25 mouse cellular contexts compared by ENCODE assay signal in the genomic region with DNA sequence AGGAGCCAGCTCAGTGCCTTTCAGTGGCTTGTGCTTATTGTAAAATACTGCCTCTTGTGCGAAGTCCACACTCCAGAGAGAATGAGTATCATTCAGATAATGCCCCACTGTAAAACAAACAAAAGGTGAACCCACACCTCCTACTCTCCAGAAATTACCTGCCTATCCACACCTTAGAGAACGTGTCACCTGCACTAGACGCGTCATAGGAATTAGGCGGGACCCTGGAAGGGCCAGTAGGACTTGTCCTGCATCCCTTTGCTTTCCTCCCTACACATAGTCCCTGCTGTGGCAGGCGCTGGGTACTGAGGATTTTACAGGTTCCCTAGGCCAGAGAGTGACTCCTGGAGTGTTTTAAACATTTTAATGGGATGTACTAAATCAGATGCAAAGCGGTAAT. TPM values are rescaled to one million over a fixed set of nuclear protein-coding genes. Genes with fewer than 3 reads are reported as not detected.
DNase-seq lines count a peak whose midpoint lies in the region; ATAC-seq and TF ChIP-seq lines count a peak whose summit lies in the region.
"Had no signal": no experiment of that assay in that cellular context is flagged by ENCODE, and none has a peak within 500 bp of the region (broad histone marks: within the 10 kb centered on the region; RNA-seq: fewer than 3 reads in every experiment).

Gene Abca12, minus strand, starts transcription at position 101 of the 400 bp plus-strand sequence.

- 84% methylated on average over 7 of the region's 7 CpGs for WGBS in embryonic facial prominence, embryonic 13.5 days
- 82% methylated on average over 7 of the region's 7 CpGs for WGBS in embryonic facial prominence, embryonic 10.5 days
- WGBS in intestine, embryonic 15.5 days = 76% methylated on average over 7 of the region's 7 CpGs
- 59% methylated on average over 7 of the region's 7 CpGs for WGBS in intestine, postnatal 0 days
- 76% methylated on average over 7 of the region's 7 CpGs for WGBS in embryonic facial prominence, embryonic 15.5 days

- no peak for ATAC-seq in embryonic facial prominence, embryonic 13.5 days (ENCODE audit: insufficient number of reproducible peaks, insufficient read depth, low FRiP score, low TSS enrichment, low read depth)
- peak; percentile 62 for ATAC-seq in intestine, embryonic 15.5 days
- no peak for ATAC-seq in intestine, postnatal 0 days
- no peak for ATAC-seq in embryonic facial prominence, embryonic 15.5 days (ENCODE audit: insufficient number of reproducible peaks, low FRiP score, low TSS enrichment, low read depth)
- ATAC-seq: CD4-positive, CD25-positive, alpha-beta regulatory T cell, adult 4 months; forebrain, embryonic 14.5 days; forebrain, embryonic 16.5 days had no signal

- TF ChIP-seq POLR2A in myocyte (IDR thresholded peaks at IDR 0.05; ENCODE audit: insufficient read length, low read depth) = no peak

- H3K4me2 ChIP-seq in embryonic facial prominence, embryonic 13.5 days = no peak within 1 kb of the TSS
- no peak within 1 kb of the TSS for H3K4me2 ChIP-seq in intestine, embryonic 15.5 days (replicated peaks)
- no peak within 1 kb of the TSS for H3K4me2 ChIP-seq in intestine, postnatal 0 days (replicated peaks; ENCODE audit: low read depth)
- H3K4me2 ChIP-seq in embryonic facial prominence, embryonic 15.5 days (replicated peaks) = no peak within 1 kb of the TSS
- H3K4me2 ChIP-seq in myocyte (ENCODE audit: low read depth) = peak within 1 kb of the TSS; percentile 75
- H3K4me2 ChIP-seq: forebrain, embryonic 12.5 days had no signal

- H3K27me3 ChIP-seq in embryonic facial prominence, embryonic 13.5 days = no peaks in the 10 kb centered on the region
- no peaks in the 10 kb centered on the region for H3K27me3 ChIP-seq in embryonic facial prominence, embryonic 10.5 days (replicated peaks; ENCODE audit: low read depth, poor library complexity, severe bottlenecking)
- no peaks in the 10 kb centered on the region for H3K27me3 ChIP-seq in intestine, embryonic 15.5 days (replicated peaks)
- H3K27me3 ChIP-seq in intestine, postnatal 0 days (replicated peaks; ENCODE audit: control insufficient read depth, insufficient read depth, low read length) = no peaks in the 10 kb centered on the region
- no peaks in the 10 kb centered on the region for H3K27me3 ChIP-seq in embryonic facial prominence, embryonic 15.5 days
- no peaks in the 10 kb centered on the region for H3K27me3 ChIP-seq in myocyte (ENCODE audit: control insufficient read depth, insufficient read depth, insufficient read length)
- H3K27me3 ChIP-seq: CH12.LX; forebrain, embryonic 12.5 days had no signal

- no peaks in the 10 kb centered on the region for H3K79me2 ChIP-seq in myocyte (ENCODE audit: control insufficient read depth, insufficient read depth)

- DNase-seq in embryonic facial prominence, embryonic 10.5 days (ENCODE audit: low spot score) = no peak
- no peak for DNase-seq in MN1 (ENCODE audit: low spot score)
- no peak for DNase-seq in adrenal gland, postnatal 14 days
- DNase-seq: adrenal gland, adult 8-10 months; adrenal gland, postnatal 25 days; B cell, adult 2 months; cerebellum, adult 11 months; cerebellum, adult 18-20 months; cerebellum, adult 9-10 months; cerebellum, postnatal 10 days; cerebellum, postnatal 25 days had no signal

- H3K9me3 ChIP-seq in embryonic facial prominence, embryonic 13.5 days = no peaks in the 10 kb centered on the region
- H3K9me3 ChIP-seq in embryonic facial prominence, embryonic 10.5 days = no peaks in the 10 kb centered on the region
- no peaks in the 10 kb centered on the region for H3K9me3 ChIP-seq in intestine, embryonic 15.5 days
- no peaks in the 10 kb centered on the region for H3K9me3 ChIP-seq in intestine, postnatal 0 days (ENCODE audit: control insufficient read depth)
- no peaks in the 10 kb centered on the region for H3K9me3 ChIP-seq in embryonic facial prominence, embryonic 15.5 days (replicated peaks)
- H3K9me3 ChIP-seq: forebrain, embryonic 10.5 days; forebrain, embryonic 12.5 days; G1E had no signal

- H3K27ac ChIP-seq in embryonic facial prominence, embryonic 13.5 days = peak within 1 kb of the TSS; percentile 51; the same call in 1 of the 2 replicates
- no peak within 1 kb of the TSS for H3K27ac ChIP-seq in embryonic facial prominence, embryonic 10.5 days (replicated peaks)
- no peak within 1 kb of the TSS for H3K27ac ChIP-seq in intestine, embryonic 15.5 days
- no peak within 1 kb of the TSS for H3K27ac ChIP-seq in intestine, postnatal 0 days (ENCODE audit: low read depth, low read length)
- peak within 1 kb of the TSS; percentile 68; the same call in 1 of the 2 replicates for H3K27ac ChIP-seq in embryonic facial prominence, embryonic 15.5 days (replicated peaks)
- H3K27ac ChIP-seq: forebrain, embryonic 10.5 days; forebrain, embryonic 12.5 days had no signal

- TF ChIP-seq CTCF in intestine, postnatal 0 days (IDR thresholded peaks at IDR 0.05; ENCODE audit: low read depth) = no peak

- no peak within 1 kb of the TSS for H3K9ac ChIP-seq in embryonic facial prominence, embryonic 13.5 days
- no peak within 1 kb of the TSS for H3K9ac ChIP-seq in intestine, embryonic 15.5 days
- H3K9ac ChIP-seq in intestine, postnatal 0 days (ENCODE audit: low read depth, low read length) = no peak within 1 kb of the TSS
- no peak within 1 kb of the TSS for H3K9ac ChIP-seq in embryonic facial prominence, embryonic 15.5 days
- H3K9ac ChIP-seq: forebrain, embryonic 12.5 days had no signal

- H3K4me3 ChIP-seq in embryonic facial prominence, embryonic 13.5 days = no peak within 1 kb of the TSS
- no peak within 1 kb of the TSS for H3K4me3 ChIP-seq in embryonic facial prominence, embryonic 10.5 days
- no peak within 1 kb of the TSS for H3K4me3 ChIP-seq in intestine, embryonic 15.5 days (replicated peaks)
- H3K4me3 ChIP-seq in intestine, postnatal 0 days (ENCODE audit: low read depth, low read length) = no peak within 1 kb of the TSS
- H3K4me3 ChIP-seq in embryonic facial prominence, embryonic 15.5 days (replicated peaks) = no peak within 1 kb of the TSS
- H3K4me3 ChIP-seq in myocyte = no peak within 1 kb of the TSS
- H3K4me3 ChIP-seq: erythroblast, embryonic 14.5 days; forebrain, embryonic 10.5 days; forebrain, embryonic 12.5 days had no signal

- no peak within 1 kb of the TSS for H3ac ChIP-seq in myocyte (ENCODE audit: control insufficient read depth, insufficient read length)

- H3K4me1 ChIP-seq in embryonic facial prominence, embryonic 13.5 days = no peaks in the 10 kb centered on the region
- no peaks in the 10 kb centered on the region for H3K4me1 ChIP-seq in embryonic facial prominence, embryonic 10.5 days
- no peaks in the 10 kb centered on the region for H3K4me1 ChIP-seq in intestine, embryonic 15.5 days (replicated peaks)
- H3K4me1 ChIP-seq in intestine, postnatal 0 days (replicated peaks; ENCODE audit: control insufficient read depth, insufficient read depth, low read length) = no peaks in the 10 kb centered on the region
- H3K4me1 ChIP-seq in embryonic facial prominence, embryonic 15.5 days = no peaks in the 10 kb centered on the region
- H3K4me1 ChIP-seq: forebrain, embryonic 10.5 days; forebrain, embryonic 12.5 days had no signal

- no peaks in the 10 kb centered on the region for H3K36me3 ChIP-seq in embryonic facial prominence, embryonic 13.5 days
- no peaks in the 10 kb centered on the region for H3K36me3 ChIP-seq in embryonic facial prominence, embryonic 10.5 days (replicated peaks)
- no peaks in the 10 kb centered on the region for H3K36me3 ChIP-seq in intestine, embryonic 15.5 days
- no peaks in the 10 kb centered on the region for H3K36me3 ChIP-seq in intestine, postnatal 0 days (ENCODE audit: control insufficient read depth, insufficient read depth)
- H3K36me3 ChIP-seq in embryonic facial prominence, embryonic 15.5 days = no peaks in the 10 kb centered on the region
- no peaks in the 10 kb centered on the region for H3K36me3 ChIP-seq in myocyte (ENCODE audit: control insufficient read depth, insufficient read depth)
- H3K36me3 ChIP-seq: forebrain, embryonic 10.5 days; forebrain, embryonic 12.5 days; G1E had no signal

TF ChIP-seq in myocyte, 11 proteins besides CTCF, POLR2A, EP300 and RAD21:
- TF ChIP-seq MYOD1 (IDR thresholded peaks at IDR 0.05; ENCODE audit: control insufficient read depth in 1 of 3, insufficient read length in 2 of 3, low read depth in 2 of 3) = no peak
- no peak for TF ChIP-seq TCF12 (IDR thresholded peaks at IDR 0.05; ENCODE audit: insufficient read depth, poor library complexity, severe bottlenecking)
- TF ChIP-seq REST (IDR thresholded peaks at IDR 0.05; ENCODE audit: insufficient read depth, insufficient read length) = no peak
- TF ChIP-seq SRF (IDR thresholded peaks at IDR 0.05; ENCODE audit: control insufficient read depth, insufficient read length, low read depth) = no peak
- no peak for TF ChIP-seq POLR2AphosphoS2 (IDR thresholded peaks at IDR 0.05; ENCODE audit: insufficient read length, low read depth)
- no peak for TF ChIP-seq MYOG (IDR thresholded peaks at IDR 0.05; ENCODE audit: control insufficient read depth in 1 of 3, insufficient read depth in 1 of 3, insufficient read length in 2 of 3, low read depth in 2 of 3)
- TF ChIP-seq CEBPB (IDR thresholded peaks at IDR 0.05; ENCODE audit: insufficient read depth, poor library complexity, severe bottlenecking) = no peak
- no peak for TF ChIP-seq MAX (IDR thresholded peaks at IDR 0.05; ENCODE audit: low read depth)
- no peak for TF ChIP-seq E2F4 (IDR thresholded peaks at IDR 0.05; ENCODE audit: insufficient read depth)
- TF ChIP-seq USF1 (IDR thresholded peaks at IDR 0.05; ENCODE audit: low read depth) = no peak
- TF ChIP-seq TCF3 (IDR thresholded peaks at IDR 0.05; ENCODE audit: insufficient read length, low read depth) = no peak

RNA-seq across cellular contexts. Expression of gene Abca12, which starts in this region (rescaled TPM):
- 0.25 and 0.30 TPM in 2 replicates for polyA plus RNA-seq in embryonic facial prominence, embryonic 13.5 days (2015; fragmentation: Nextera tagmentation; extraction: Ambion mirVana)
- 0.03 TPM in 1 of 2 replicates, not detected in the other for polyA plus RNA-seq in embryonic facial prominence, embryonic 10.5 days (2016; fragmentation: Nextera tagmentation; extraction: Ambion mirVana)
- 0.04 TPM in 1 of 2 replicates, not detected in the other for polyA plus RNA-seq in intestine, embryonic 15.5 days (2015; fragmentation: Nextera tagmentation; extraction: Ambion mirVana)
- 0.03 TPM in 1 of 2 replicates, not detected in the other for polyA plus RNA-seq in intestine, postnatal 0 days (2015; fragmentation: Nextera tagmentation; extraction: Ambion mirVana)
- polyA plus RNA-seq in embryonic facial prominence, embryonic 15.5 days (2015; fragmentation: Nextera tagmentation; extraction: Ambion mirVana) = 3.7 and 5.0 TPM in 2 replicates
- polyA plus RNA-seq in myocyte (2012; fragmentation: generic; extraction: Trizol) = 0.08 TPM
- total RNA-seq in adrenal gland, postnatal 14 days (2021) = not detected in 2 replicates
- total RNA-seq: adrenal gland, adult 8-10 months; adrenal gland, postnatal 25 days had no signal
- polyA plus RNA-seq: CD4-positive, CD25-positive, alpha-beta regulatory T cell, adult 4 months; embryonic facial prominence, embryonic 11.5 days; erythroblast, embryonic 14.5 days; forebrain, embryonic 10.5 days; forebrain, embryonic 12.5 days; forebrain, embryonic 14.5 days; forebrain, embryonic 16.5 days; G1E had no signal

Comparison
In these comparisons a context has a peak if more than half of its experiments do, and no peak if none do; other contexts are left out.
1. H3K27ac ChIP-seq: peak in embryonic facial prominence, embryonic 13.5 days (single experiment) and embryonic facial prominence, embryonic 15.5 days (single experiment); none in embryonic facial prominence, embryonic 10.5 days (single experiment), intestine, embryonic 15.5 days (single experiment) and intestine, postnatal 0 days (single experiment).
2. Peak in ATAC-seq in intestine, embryonic 15.5 days; RNA of the gene not detected or under 1 TPM.